Mouse (Mus musculus): ENCODE measurements around the gene Hypk.

The Hypk gene

DNA sequence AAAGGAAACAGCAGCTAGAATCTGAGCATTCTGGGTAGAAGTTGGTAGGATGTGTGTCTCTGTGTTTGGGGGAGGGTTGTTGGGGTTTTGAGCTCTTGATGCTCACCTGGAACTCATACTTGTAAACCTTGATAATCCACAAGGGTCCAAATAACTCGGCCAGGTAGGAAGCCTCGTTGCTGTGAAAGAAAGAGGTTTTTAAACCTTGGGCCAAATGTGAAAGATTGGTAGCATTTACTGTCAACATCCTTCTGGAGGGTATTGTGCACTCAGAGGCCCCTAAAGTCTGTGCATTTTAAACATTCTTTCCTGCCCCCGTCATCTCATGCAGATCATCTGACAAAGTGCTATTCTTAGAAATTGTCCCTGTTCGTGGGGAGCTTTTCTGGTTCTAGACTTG is at the start of gene Hypk:
Gene Hypk (plus strand): TSS at position 301 of the 400 bp plus-strand sequence.
- DNase-seq (ENCODE audit: inconsistent age in 2 of 2, low spot score in 1 of 2): no peak

DNA sequence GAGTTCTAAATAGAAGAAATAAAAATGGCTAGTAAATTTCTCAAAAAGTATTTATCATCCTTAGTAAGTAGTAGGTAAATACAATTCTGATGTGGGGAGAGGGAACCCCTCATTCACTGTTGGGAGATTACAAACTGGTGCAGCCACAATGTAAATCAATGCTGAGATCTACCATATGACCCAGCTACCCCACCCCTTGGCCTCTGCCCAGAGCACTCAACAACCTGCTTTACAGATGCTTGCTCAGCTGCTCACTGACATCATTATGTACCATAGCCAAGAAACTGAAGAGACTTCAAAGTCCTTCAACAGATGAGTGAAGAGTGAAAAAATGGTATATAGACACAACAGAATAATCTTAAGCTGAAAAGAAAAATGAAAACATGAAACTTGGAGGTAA is 49.8 kb upstream of the Hypk start:
- DNase-seq (ENCODE audit: inconsistent age in 2 of 2, low spot score in 1 of 2): no peak

DNA sequence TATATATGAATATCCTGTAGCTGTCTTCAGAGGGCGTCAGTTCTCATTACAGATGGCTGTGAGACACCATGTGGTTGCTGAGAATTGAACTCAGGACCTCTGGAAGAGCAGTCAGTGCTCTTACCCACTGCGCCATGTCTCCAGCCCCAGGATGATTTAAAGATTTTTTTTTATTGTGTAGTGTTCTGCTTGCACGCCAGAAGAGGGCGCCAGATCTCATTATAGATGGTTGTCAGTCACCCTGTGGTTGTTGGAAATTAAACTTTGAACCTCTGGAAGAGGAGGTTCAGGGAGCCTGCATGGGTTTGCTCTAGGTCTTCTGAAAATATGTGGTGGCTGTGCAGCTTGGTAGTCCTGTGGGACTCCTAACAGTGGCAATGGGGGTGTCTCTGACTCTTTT is 44.9 kb upstream of the Hypk start:
- DNase-seq (ENCODE audit: inconsistent age in 2 of 2, low spot score in 1 of 2): peak; percentile 37 to 70

DNA sequence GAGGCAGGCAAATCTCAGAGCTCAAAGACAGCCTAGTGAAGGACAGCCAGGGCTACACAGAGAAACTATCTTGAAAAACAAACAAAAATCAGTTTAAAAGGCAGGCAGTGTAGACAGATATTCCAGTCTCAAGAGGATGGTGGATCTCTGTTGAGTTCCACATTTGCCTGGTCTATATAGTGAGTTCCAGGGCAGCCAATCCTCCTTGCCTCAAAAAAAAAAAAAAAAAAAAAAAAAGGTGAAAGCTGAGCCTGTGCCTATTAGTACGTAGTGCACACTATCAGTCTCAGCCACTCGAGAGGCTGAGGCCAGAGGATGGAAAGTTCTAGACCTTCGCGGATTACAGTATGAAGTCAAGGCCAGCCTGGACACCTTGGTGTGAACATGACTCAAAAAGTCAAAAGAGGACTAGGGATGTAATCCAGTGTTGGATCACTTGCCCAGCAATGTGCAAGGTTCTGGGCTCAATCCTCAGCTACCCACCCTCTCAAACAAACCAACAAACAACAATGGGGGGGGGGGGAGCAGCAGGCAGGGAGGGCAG is 40.2 kb upstream of the Hypk start:
- peak in 1 of 2 experiments; percentile 68 for DNase-seq (ENCODE audit: inconsistent age in 2 of 2, low spot score in 1 of 2)

DNA sequence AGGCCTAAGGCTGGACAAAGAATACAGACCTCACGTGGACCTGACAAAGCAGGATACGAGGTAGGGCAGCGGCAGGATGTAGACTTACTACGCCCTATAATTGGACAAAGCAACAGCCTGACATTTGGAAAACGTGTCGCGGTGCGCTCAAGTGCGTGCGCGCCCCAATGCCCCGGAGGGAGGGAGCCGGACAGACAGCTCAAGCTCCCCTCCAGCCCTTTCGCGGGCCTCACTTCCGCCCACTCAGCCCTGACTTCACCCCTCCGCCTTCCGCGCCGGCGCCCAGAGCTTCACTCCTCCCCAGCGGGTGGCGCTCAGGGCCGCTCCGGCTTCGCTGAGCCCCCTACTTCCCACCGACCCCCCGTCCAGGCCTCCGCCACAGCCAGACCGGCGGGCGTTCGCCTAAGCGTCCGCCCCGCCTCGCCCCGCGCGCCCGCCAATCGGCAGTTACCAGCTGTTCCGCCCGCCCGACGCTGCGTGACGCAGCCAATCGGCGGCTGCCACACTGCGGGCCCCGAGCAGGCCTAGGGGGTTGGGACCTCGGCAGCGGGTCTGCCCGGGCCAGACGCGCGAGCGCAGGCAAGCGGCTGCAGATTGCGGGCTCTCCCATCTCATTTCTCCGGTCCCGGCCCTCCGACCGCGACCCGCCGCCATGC is 39.6 kb upstream of the Hypk start, which contains the start of the genes Pdia3 and Catsper2:
Gene Pdia3 (plus strand): TSS at position 389 of the 656 bp plus-strand sequence.
Gene Catsper2 (minus strand): TSS at position 406 of the 656 bp plus-strand sequence.
- peak; percentile 98 to 99 for DNase-seq (ENCODE audit: inconsistent age in 2 of 2, low spot score in 1 of 2)

DNA sequence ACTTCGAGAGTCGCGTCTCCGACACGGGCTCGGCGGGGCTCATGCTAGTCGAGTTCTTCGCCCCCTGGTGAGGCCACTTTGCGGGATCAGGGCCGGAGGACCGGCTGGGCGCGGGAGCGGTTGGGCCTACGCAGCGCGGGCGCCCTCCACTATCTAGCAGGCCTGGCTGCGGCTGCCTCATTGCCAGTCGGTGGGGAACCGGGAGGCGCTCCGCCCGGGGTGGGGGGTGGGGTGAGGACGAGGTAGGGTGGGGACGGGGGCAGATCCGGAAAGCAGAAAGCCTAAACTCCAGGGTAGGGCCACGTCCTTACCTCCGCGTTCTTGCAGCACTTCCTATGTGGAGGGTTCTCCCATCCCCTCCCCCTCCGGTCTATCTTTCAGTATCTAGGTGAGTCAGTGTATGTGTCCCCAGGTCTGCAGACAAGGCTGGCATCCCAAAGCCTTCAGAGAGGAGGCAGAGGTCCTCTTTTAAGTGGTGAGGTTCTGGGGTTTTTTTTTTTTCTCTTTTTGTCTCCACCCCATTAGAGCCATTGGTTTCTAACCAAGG is 38.9 kb upstream of the Hypk start:
- DNase-seq (ENCODE audit: inconsistent age in 2 of 2, low spot score in 1 of 2): peak; percentile 59 to 84

DNA sequence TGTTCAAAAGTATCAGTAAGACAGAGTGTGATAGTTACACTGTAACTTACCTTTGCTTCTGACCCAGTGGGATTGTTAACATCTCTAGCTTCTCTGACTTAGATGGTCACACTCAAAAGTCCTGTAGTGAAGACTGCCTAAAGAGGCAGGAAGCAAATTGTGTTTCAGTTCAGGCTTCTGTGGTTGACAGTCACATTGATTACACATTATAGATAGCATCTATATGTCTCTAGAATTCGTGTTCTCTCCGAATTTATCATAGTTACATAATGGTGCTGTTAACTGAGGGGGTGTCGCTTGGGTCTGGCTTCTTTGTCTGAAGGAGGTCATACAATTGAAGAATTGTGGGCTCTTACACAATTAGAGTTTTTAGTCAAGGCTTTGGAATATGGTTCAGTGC is 38.0 kb upstream of the Hypk start:
- peak in 1 of 2 experiments; percentile 50 for DNase-seq (ENCODE audit: inconsistent age in 2 of 2, low spot score in 1 of 2)

DNA sequence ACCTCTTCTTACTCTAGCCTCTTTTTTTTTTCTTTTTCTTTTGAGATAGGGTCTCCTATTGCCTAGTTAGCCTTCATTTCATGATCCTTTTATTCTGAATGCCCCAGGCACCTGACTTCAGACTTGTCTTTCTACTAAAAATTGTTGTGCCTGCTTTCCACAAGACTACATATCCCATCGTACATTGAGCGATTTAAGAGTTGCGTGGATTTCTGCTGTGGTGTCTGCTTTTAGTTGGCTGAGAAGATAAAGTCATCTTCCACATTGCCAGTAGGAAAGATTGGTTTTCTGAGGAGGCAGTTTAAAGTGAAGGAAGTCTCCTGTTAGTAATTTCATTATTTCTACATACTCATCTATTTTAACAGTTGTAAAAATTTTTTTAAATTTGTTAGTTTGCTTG is 37.5 kb upstream of the Hypk start:
- no peak for DNase-seq (ENCODE audit: inconsistent age in 2 of 2, low spot score in 1 of 2)

DNA sequence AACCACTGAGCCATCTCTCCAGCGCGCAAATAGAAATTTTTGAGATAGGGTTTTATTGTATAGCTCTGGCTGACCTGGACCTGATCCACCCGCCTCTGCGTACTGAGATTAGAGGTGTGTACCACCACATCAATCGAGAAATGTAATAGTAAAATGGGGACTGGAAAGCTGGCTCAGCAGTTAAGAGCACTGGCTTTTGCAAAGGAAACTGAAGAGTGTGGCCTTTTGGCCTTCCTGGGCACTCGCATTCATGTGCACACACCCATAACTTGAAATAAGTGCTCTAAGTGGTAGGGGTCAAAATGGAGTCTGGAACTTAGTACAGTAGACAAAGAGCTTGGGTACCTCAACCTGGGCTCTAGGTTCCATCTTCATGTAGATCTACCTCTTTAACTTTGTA is 36.7 kb upstream of the Hypk start:
- DNase-seq (ENCODE audit: inconsistent age in 2 of 2, low spot score in 1 of 2): no peak

DNA sequence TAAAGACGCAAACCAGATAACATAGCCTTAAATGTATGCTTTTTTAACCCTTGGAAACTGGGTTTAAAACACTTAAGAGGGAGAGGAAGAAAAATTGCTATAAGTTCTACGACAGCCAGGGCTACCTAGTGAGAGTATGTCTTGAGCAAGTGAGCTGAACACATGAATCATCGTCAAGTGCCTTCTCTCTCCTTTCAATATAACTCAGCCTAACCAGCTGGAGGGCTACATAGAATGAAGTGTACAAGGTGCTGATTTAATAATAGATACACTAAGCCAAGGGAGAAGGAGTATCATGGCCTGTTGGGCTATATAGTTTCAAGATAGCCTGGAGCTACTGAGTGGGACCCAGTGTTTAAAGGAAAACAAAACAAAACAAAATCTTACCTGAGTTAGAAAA is 34.6 kb upstream of the Hypk start:
- no peak for DNase-seq (ENCODE audit: inconsistent age in 2 of 2, low spot score in 1 of 2)

DNA sequence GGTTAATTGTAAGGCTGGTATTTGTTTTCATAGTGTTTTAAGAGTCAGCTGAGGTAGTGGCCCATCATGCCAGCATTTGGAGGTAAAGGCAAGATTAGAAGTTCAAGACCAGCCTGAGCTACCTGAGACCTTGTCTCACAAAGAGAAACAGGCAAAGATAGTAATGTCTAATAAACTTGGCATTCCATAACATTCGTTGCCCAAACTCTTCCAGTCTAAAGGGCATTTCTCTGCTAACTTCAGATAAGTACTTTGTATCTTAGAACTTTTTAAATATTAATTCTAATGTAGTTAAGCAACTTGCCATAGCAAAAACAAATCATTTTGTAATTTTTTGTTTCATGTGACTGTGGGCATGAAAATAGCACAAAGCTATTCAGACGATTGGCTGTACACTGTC is 29.9 kb upstream of the Hypk start:
- DNase-seq (ENCODE audit: inconsistent age in 2 of 2, low spot score in 1 of 2): no peak

DNA sequence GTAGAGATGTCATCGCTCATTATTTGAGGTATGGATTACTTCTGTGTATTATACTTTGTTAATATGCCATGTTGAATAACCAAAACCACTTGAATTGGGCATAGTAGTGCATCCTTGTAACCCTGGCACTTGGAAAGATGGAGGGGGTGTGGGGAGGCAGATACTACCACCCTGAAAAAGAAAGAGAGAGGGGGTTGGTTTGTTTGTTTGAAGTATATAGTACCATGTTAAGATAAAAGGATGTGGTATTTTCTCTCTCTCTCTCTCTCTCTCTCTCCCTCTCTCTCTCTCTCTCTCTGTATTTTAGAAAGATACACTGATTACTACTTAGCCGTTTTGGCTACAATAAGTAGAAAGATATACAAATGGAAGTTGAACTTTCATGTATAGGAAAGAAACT is 27.2 kb upstream of the Hypk start:
- no peak for DNase-seq (ENCODE audit: inconsistent age in 2 of 2, low spot score in 1 of 2)

DNA sequence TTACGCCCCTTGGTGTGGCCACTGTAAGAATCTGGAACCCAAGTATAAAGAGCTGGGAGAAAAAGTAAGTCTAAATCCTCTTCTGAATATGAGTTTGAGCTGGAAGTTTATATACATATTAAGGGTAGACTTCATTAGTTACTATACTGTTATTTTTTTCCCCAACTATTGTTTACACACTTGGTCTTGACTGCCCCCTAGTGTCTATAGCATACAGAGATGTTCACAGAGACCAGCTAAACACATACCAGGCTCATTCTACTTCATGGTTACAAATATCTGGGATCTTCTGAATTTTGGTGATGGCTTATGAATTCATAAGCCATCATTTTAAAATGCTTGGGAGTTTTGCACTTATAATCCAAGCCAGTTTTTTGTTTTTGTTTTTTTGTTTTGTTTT is 18.2 kb upstream of the Hypk start:
- DNase-seq (ENCODE audit: inconsistent age in 2 of 2, low spot score in 1 of 2): no peak

DNA sequence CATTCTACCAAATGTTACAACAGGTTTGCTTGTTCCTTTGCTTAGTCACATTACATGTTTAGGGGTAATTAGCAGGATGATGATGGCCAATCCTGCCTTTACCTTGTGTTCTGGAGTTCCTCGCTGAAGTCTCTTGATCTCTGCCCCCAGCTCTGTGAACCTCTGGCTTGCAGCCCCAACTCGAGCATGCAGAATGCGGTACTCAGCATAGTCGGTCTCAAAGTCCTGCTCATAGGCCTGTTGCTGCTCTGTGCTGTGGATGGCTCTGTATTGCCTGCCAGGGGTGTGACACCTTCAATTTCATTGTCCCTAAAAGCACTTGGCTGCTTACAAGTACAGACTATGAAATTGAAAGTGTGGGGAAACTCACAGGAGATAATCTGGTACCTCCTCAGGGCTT is 13.3 kb upstream of the Hypk start:
- DNase-seq (ENCODE audit: inconsistent age in 2 of 2, low spot score in 1 of 2): no peak

DNA sequence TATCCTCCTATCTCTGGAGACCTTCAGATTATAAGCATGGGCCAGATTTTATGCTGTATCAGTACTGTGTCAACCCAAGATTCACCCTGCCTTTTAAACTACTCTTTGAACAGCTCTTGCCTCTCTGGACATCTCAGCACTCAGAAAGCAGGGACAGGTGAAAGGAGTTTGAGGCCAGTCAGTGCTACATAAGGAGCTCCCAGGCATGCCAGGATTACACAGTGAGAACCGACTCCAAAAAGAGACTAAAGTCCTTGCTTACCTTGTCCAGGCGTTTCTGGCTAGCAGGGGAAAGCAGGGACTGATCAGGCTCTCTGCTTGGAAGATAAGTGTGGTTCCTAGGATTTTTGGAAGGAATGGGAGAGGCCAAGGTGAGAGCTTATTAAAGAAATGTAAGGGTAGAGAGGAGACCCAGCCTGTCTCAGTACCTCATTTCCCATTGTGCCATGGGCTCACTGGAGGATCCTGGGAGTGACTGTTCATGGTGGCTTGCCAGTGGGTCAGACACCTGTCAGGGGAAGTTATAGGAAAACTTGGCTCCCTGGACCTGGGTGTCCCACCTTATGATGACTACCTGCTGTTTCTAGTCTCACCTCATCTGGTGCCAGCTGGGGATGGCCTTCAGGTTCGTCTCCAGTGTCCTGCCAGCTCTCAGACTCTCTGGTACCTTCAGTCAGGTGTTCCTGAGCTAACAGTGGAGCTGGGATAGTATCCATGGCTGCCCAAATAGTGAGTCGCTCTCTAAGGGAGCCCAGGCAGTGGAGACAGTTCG is 12.1 kb upstream of the Hypk start:
- no peak for DNase-seq (ENCODE audit: inconsistent age in 2 of 2, low spot score in 1 of 2)

DNA sequence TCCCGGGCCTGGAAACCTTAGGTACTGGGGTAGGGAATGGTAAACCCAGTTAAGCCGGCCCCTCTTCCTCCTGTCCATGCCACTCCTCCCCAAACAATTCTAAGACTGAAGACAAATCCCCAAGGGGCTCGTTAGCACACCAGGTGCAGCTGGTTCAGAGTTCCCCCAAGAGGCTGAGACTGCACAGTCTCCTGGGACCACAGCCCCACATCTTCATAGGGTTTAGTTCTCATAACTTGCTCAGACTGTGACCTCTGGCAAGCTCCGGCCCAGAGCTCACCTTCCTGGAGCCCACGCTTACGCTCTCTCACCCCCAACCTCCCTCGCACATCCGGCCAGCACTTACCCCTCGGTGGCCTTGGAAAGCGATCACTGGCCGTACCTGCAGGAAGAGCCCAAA is 11.3 kb upstream of the Hypk start:
- peak in 1 of 2 experiments; percentile 41 for DNase-seq (ENCODE audit: inconsistent age in 2 of 2, low spot score in 1 of 2)

DNA sequence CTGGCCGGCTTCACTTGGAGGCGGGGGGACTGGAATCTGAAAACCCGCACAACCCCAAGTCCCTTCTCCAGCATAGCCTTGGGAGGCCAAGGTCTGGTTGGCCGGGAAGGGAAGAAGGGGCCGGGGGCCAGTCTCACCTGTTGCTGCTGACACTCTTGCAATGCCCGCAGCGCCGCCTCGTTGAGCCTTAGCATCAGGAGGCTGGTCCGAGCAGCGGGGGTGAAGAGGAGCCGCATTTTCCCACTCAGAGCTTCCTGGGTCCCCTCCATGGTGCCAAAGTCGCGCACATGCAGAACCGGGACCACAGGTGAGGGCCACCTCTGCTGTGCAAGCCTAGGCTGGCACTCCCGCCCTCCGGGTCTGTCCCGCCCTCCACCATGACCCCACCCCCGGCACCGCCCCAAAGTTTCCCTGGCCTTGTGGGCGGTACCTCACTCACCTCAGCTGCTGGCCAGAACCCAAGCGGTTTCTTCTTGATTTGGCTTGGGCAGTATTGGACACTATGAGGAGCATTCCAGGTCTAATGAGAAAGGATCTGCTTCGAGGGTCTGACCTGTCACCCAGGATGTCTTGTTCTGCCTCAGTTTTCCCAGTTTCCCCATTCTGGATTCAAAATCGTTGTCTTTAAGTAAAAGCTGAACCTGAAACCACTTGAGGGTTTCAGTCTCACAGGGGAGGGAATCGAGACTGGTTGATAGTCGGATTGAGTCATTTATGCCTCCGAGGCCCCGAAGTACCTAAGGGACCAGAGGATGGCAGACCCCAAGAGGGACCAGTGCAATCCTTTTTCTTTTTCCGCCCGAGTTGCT is 10.6 kb upstream of the Hypk start:
- peak; percentile 79 to 94 for DNase-seq (ENCODE audit: inconsistent age in 2 of 2, low spot score in 1 of 2)

DNA sequence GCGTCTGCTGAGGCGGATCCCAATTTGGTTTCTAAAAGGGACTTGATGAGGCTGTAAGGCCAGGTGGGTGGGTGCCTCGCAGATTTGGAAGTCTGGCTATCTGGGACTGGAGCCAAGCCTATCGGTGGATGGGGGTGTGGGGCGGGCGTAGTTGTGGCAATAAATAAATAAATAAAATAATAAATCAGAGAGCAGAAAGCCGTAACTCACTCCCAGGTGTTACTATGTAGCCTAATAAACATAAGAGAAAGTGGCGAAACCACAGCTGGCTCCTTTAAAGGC is 10.1 kb upstream of the Hypk start:
- DNase-seq (ENCODE audit: inconsistent age in 2 of 2, low spot score in 1 of 2): peak in 1 of 2 experiments; percentile 30

DNA sequence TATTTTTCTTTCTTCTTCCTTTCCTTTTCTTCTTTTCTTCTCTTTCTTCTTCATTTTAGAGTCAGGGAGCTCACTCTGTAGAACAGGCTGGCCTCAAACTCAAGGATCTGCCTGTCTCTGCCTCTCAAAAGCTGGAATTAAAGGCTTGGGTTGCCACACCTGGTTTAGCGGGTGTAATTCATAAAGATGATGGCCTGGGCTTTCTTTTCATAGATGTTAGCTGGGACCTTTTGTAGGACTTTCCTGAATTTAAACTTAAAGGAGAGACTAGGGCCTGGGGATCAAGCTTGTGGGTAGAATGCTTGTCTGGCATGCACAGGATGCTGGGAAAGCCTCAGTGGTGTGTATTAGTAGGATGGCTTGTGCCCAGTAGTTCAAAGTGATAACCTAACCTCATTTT is 8.9 kb upstream of the Hypk start, which contains the start of gene Ell3:
Gene Ell3 (minus strand): TSS at position 101 of the 400 bp plus-strand sequence.
- no peak for DNase-seq (ENCODE audit: inconsistent age in 2 of 2, low spot score in 1 of 2)

DNA sequence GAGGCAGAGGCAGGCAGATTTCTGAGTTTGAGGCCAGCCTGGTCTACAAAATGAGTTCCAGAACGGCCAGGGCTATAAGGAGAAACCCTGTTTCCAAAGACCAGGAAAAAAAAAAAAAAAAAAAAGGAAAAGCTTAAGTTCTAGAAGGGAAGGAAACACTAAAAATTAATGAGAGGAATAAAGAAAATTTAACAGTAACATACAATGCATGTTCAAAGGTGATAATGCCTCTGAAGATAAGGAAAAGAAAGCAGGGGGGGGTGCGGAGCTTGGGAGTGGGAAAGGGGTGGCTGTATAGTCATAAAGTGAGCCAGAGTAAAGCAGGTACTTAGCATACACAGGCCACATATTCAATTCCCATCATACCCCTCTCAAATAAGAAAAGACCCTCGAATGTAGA is 8.0 kb upstream of the Hypk start:
- no peak for DNase-seq (ENCODE audit: inconsistent age in 2 of 2, low spot score in 1 of 2)

DNA sequence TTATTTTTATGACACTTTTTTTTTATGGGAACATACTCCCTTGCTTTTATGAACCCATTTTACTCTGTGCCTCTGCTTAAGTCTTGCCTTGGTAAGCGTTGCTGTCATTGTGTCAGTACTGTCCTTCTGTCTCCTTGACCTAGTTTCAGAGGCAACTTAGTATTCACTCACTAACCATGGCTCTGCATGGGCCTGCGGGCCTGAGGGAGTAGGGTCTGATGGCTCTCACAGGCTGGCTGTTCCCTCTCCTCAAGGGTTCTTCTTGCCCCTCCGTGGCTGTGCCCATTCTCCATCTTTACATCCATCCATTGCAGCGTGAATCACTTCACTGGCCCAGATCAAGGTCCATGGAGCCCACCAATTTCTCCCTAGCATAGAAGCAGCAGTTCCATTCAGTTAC is 6.6 kb upstream of the Hypk start:
- DNase-seq (ENCODE audit: inconsistent age in 2 of 2, low spot score in 1 of 2): peak; percentile 30 to 67

All from adrenal gland, adult (tissue).